Mouse (Mus musculus): ENCODE data around the gene Npy. TPM values are rescaled to one million over a fixed set of nuclear protein-coding genes. Genes with fewer than 3 reads are reported as not detected.

Gene Npy
- polyA plus RNA-seq, 1 experiment from 2014 or later: 59.7 TPM

DNA sequence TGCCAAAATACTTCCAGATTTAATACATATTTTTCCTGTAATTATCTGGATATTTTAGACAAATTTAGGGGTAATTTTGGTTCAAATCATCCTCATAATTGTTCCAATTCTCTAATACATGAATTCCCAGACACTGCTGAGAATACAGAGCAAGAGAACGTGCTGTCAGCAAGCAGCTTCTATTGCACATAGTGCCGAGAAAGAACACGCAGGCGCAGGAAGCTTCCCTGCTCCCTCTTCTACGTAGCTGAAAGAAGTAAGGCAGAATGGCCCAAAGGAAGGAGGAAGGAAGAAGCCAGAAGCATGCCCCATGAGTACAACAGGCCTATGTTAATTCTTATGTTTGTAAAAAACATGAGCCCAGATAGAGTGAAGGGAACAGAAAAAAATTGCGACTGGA lies 4.9 kb upstream of the Npy start:
- H3K4me1 ChIP-seq (replicated peaks): peaks cover 10% of the 10 kb centered on the region
- no peak overlapping the region for H3K9ac ChIP-seq (replicated peaks)
- no peaks in the 10 kb centered on the region for H3K9me3 ChIP-seq
- 80% methylated on average over 6 of the region's 6 CpGs for WGBS
- H3K4me2 ChIP-seq (replicated peaks): no peak overlapping the region
- no peaks in the 10 kb centered on the region for H3K36me3 ChIP-seq
- H3K27ac ChIP-seq: no peak overlapping the region
- ATAC-seq: no peak
- H3K4me3 ChIP-seq (replicated peaks): no peak overlapping the region
- peaks cover 42% of the 10 kb centered on the region for H3K27me3 ChIP-seq

- Histone ChIP-seq H3K9ac (replicated peaks) (peak overlapping the region; percentile 62), H3K4me1 (replicated peaks) (peaks cover 14% of the 10 kb centered on the region), H3K9me3 (no peaks in the 10 kb centered on the region), H3K36me3 (no peaks in the 10 kb centered on the region), H3K4me2 (replicated peaks) (peak overlapping the region; percentile 84), H3K27me3 (peaks cover 66% of the 10 kb centered on the region), H3K27ac (no peak overlapping the region), H3K4me3 (replicated peaks) (peak overlapping the region; percentile 46)
- WGBS: 4% methylated on average over 10 of the region's 10 CpGs
- no peak; the same call in 1 of the 2 replicates for ATAC-seq
Observed at GRCm38 (mm10) chr6:49822871-49823230, 341 bp downstream of the Npy start.

DNA sequence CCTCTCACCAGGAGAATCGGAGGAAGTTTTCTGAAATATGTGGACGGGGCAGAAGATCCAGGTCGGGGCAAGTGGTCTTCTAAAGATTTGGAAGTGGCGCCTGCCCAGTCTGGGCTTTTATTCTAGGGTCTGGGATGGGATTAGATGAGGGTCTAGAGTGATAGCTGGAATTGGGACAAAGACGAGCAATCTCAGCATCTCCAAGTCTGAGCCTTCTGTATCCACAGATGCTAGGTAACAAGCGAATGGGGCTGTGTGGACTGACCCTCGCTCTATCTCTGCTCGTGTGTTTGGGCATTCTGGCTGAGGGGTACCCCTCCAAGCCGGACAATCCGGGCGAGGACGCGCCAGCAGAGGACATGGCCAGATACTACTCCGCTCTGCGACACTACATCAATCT lies 861 bp downstream of the Npy start:
- Histone ChIP-seq H3K27me3 (peaks cover 66% of the 10 kb centered on the region), H3K4me3 (replicated peaks) (peak overlapping the region; percentile 46), H3K27ac (no peak overlapping the region), H3K36me3 (no peaks in the 10 kb centered on the region), H3K9ac (replicated peaks) (no peak overlapping the region), H3K4me1 (replicated peaks) (peaks cover 14% of the 10 kb centered on the region), H3K4me2 (replicated peaks) (no peak overlapping the region), H3K9me3 (no peaks in the 10 kb centered on the region)
- WGBS: 10% methylated on average over 15 of the region's 15 CpGs
- ATAC-seq: no peak

- peaks cover 14% of the 10 kb centered on the region for H3K4me1 ChIP-seq (replicated peaks)
- no peak overlapping the region for H3K27ac ChIP-seq
- peaks cover 61% of the 10 kb centered on the region for H3K27me3 ChIP-seq
- ATAC-seq: no peak
- no peak overlapping the region for H3K9ac ChIP-seq (replicated peaks)
- no peaks in the 10 kb centered on the region for H3K9me3 ChIP-seq
- peak overlapping the region; percentile 46 for H3K4me3 ChIP-seq (replicated peaks)
- H3K4me2 ChIP-seq (replicated peaks): no peak overlapping the region
- WGBS: 22% methylated on average over 2 of the region's 2 CpGs
- H3K36me3 ChIP-seq: no peaks in the 10 kb centered on the region
Observed at GRCm38 (mm10) chr6:49823821-49824220, 1.3 kb downstream of the Npy start.

GRCm38 (mm10) chr6:49831579-49831978 lies 9.1 kb downstream of the Npy start:
- WGBS: 86% methylated on average over 2 of the region's 2 CpGs
- H3K4me1 ChIP-seq (replicated peaks): no peaks in the 10 kb centered on the region

GRCm38 (mm10) chr6:49856830-49857229 lies 34.3 kb downstream of the Npy start:
- 78% methylated on average over 2 of the region's 2 CpGs for WGBS
- Histone ChIP-seq H3K4me3 (replicated peaks) (no peak overlapping the region), H3K4me1 (replicated peaks) (no peaks in the 10 kb centered on the region), H3K4me2 (replicated peaks) (no peak overlapping the region), H3K27ac (no peak overlapping the region), H3K9ac (replicated peaks) (no peak overlapping the region), H3K9me3 (no peaks in the 10 kb centered on the region), H3K27me3 (no peaks in the 10 kb centered on the region), H3K36me3 (no peaks in the 10 kb centered on the region)
- ATAC-seq: no peak

More at GRCm38 (mm10) chr6:49831579-49831978, 9.1 kb downstream of the Npy start:
- no peaks in the 10 kb centered on the region for H3K36me3 ChIP-seq
- H3K9me3 ChIP-seq: no peaks in the 10 kb centered on the region
- no peak overlapping the region for H3K4me3 ChIP-seq (replicated peaks)
- H3K27ac ChIP-seq: no peak overlapping the region
- ATAC-seq: no peak
- no peak overlapping the region for H3K9ac ChIP-seq (replicated peaks)
- H3K27me3 ChIP-seq: 0 out of 2 replicates have a peak, but pooled peaks cover 2% of the 10 kb centered on the region
- H3K4me2 ChIP-seq (replicated peaks): no peak overlapping the region

GRCm38 (mm10) chr6:49867571-49867970 lies 45.1 kb downstream of the Npy start:
- Histone ChIP-seq H3K9me3 (no peaks in the 10 kb centered on the region), H3K27me3 (no peaks in the 10 kb centered on the region), H3K27ac (no peak overlapping the region), H3K4me1 (replicated peaks) (no peaks in the 10 kb centered on the region), H3K36me3 (no peaks in the 10 kb centered on the region), H3K4me3 (replicated peaks) (no peak overlapping the region), H3K4me2 (replicated peaks) (no peak overlapping the region), H3K9ac (replicated peaks) (no peak overlapping the region)
- ATAC-seq: no peak
- WGBS: 89% methylated on average over 6 of the region's 6 CpGs

- H3K9me3 ChIP-seq: no peaks in the 10 kb centered on the region
- no peaks in the 10 kb centered on the region for H3K27me3 ChIP-seq
- H3K9ac ChIP-seq (replicated peaks): no peak overlapping the region
- H3K4me2 ChIP-seq (replicated peaks): no peak overlapping the region
- no peaks in the 10 kb centered on the region for H3K36me3 ChIP-seq
- no peak overlapping the region for H3K4me3 ChIP-seq (replicated peaks)
- no peak overlapping the region for H3K27ac ChIP-seq
- no peak for ATAC-seq
- H3K4me1 ChIP-seq (replicated peaks): peaks cover 7% of the 10 kb centered on the region
- 94% methylated on average over 6 of the region's 6 CpGs for WGBS
Observed at GRCm38 (mm10) chr6:49871071-49871470, 48.6 kb downstream of the Npy start.

GRCm38 (mm10) chr6:49873556-49873955 lies 51.0 kb downstream of the Npy start:
- Histone ChIP-seq H3K36me3 (no peaks in the 10 kb centered on the region), H3K9me3 (no peaks in the 10 kb centered on the region), H3K4me3 (replicated peaks) (no peak overlapping the region), H3K9ac (replicated peaks) (no peak overlapping the region), H3K27ac (no peak overlapping the region), H3K27me3 (no peaks in the 10 kb centered on the region), H3K4me1 (replicated peaks) (peaks cover 7% of the 10 kb centered on the region), H3K4me2 (replicated peaks) (no peak overlapping the region)
- no peak for ATAC-seq
- 68% methylated on average over 1 of the region's 1 CpGs for WGBS

DNA sequence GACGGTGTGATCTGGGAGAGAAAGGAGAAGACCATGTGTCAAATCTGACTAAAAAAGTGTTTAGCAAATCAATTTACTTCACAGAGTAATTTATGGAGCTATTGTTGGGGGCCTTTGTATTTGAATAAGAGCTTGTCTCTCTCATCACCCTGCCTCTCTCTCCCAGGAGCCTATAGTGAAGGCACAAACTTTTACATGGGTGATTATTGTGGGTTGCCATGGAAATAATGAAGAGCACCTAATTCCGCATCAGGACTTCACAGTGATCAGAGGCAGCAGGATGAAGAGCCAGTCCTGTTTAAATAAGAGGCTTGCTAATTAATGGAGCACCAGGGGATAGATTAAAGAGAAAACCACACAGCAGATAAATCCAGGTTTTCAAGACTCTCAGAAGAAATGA lies 52.6 kb downstream of the Npy start:
- 7% methylated on average over 2 of the region's 2 CpGs for WGBS
- Histone ChIP-seq H3K9ac (replicated peaks) (no peak overlapping the region), H3K36me3 (no peaks in the 10 kb centered on the region), H3K4me3 (replicated peaks) (no peak overlapping the region), H3K4me1 (replicated peaks) (peaks cover 7% of the 10 kb centered on the region), H3K27me3 (no peaks in the 10 kb centered on the region), H3K27ac (no peak overlapping the region), H3K4me2 (replicated peaks) (no peak overlapping the region), H3K9me3 (no peaks in the 10 kb centered on the region)
- no peak for ATAC-seq

DNA sequence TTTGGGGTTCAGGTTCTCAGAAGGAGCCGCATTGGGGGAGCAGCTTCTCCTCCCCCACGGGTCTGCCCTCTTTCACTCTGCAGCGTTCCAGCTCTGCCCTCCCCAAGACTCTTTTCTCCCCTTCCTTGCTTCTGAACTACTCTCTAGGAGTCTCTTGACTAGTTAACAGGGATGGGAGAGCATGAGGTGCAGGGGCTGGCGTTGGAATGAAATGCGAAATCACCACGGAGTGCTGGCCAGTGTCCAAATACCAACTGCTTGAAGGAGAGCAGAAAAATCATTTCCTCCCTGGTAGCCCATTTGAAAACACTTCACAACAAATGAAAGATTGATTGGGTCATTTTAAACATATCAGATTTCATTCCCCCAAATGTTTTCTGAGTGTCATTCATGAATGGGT lies 53.3 kb downstream of the Npy start:
- no peak for ATAC-seq
- WGBS: 78% methylated on average over 6 of the region's 6 CpGs
- Histone ChIP-seq H3K9ac (replicated peaks) (no peak overlapping the region), H3K36me3 (no peaks in the 10 kb centered on the region), H3K4me2 (replicated peaks) (no peak overlapping the region), H3K4me3 (replicated peaks) (no peak overlapping the region), H3K27ac (no peak overlapping the region), H3K27me3 (no peaks in the 10 kb centered on the region), H3K4me1 (replicated peaks) (peaks cover 7% of the 10 kb centered on the region), H3K9me3 (no peaks in the 10 kb centered on the region)
